Mouse (Mus musculus) liver, adult 2 months (tissue): ENCODE results near the gene Yipf4. TPM values are rescaled to one million over a fixed set of nuclear protein-coding genes. Genes with fewer than 3 reads are reported as not detected.
A peak's percentile ranks its signal among the peaks of the same experiment; 100 is the strongest.

Experiments used
- DNase-seq: peaks from one replicate; pipeline ENCODE4 v3.0.0-alpha.2; 2011; ENCODE audit warnings: low read depth, low spot score; ENCODE audit errors: extremely low read depth
- H3K27ac ChIP-seq: fragments of 200-500 bp; replicated peaks from 2 replicates; pipeline ENCODE4 v1.5.1; 2012; ENCODE audit warnings: low read depth, mild to moderate bottlenecking, control low read depth, inconsistent platforms, low read length; ENCODE audit not compliant: insufficient read depth
- H3K27me3 ChIP-seq: fragments of 200-500 bp; 2 replicates; pipeline ENCODE4 v1.6.1; 2012; ENCODE audit warnings: mild to moderate bottlenecking, moderate library complexity, low read length, inconsistent platforms; ENCODE audit not compliant: control insufficient read depth, insufficient read depth
- H3K36me3 ChIP-seq: fragments of 200-500 bp; 2 replicates; pipeline ENCODE4 v1.6.1; 2012; ENCODE audit warnings: low read length, inconsistent platforms; ENCODE audit not compliant: control insufficient read depth, insufficient read depth
- H3K4me1 ChIP-seq: fragments of 200-500 bp; 2 replicates; pipeline ENCODE4 v1.6.1; 2011; ENCODE audit warnings: low read length; ENCODE audit not compliant: control insufficient read depth, insufficient read depth
- H3K4me3 ChIP-seq: fragments of 200-500 bp; 2 replicates; pipeline ENCODE4 v1.5.1; 2011; ENCODE audit warnings: low read depth, mild to moderate bottlenecking, control low read depth, low read length, moderate library complexity; ENCODE audit not compliant: insufficient read depth
- H3K79me2 ChIP-seq: fragments of 200-500 bp; 2 replicates; pipeline ENCODE4 v1.6.1; 2012; ENCODE audit warnings: inconsistent platforms, mild to moderate bottlenecking, low read length, moderate library complexity; ENCODE audit not compliant: control insufficient read depth, insufficient read depth
- H3K9ac ChIP-seq: fragments of 200-500 bp; 2 replicates; pipeline ENCODE4 v1.6.1; 2012; ENCODE audit warnings: low read depth, mild to moderate bottlenecking, control low read depth, inconsistent platforms, low read length
- CTCF ChIP-seq: fragments of 200-500 bp; IDR thresholded peaks from 2 replicates; pipeline ENCODE4 v1.5.1; 2011; ENCODE audit warnings: low read depth, low read length, control low read depth
- POLR2A ChIP-seq: fragments of 200-500 bp; IDR thresholded peaks from 2 replicates; pipeline ENCODE4 v1.6.1; 2011; ENCODE audit warnings: low read length, control low read depth; ENCODE audit not compliant: insufficient read depth; ENCODE audit errors: extremely low read depth
- WGBS: fragments of 180-500 bp; shearing (Covaris S2); methylation state at CpG from one replicate; pipeline ENCODE4 v1.1.7; 2018; 5-methylcytosine and 5-hydroxymethylcytosine counted together
- polyA plus RNA-seq: library from polyadenylated mRNA; depleted of rRNA; stranded (reverse); fragments of >200 nt; gene quantifications from 2 replicates; pipeline ENCODE4 v1.2.3, GENCODE M21; 2012; rRNA removed
- total RNA-seq: library from RNA; depleted of rRNA; stranded (reverse); fragments of >200 nt; gene quantifications from 2 replicates; pipeline ENCODE4 v1.2.3, GENCODE M21; 2014; rRNA removed

Yipf4 gene
- total RNA-seq (30.3 and 35.4 TPM in 2 replicates), polyA plus RNA-seq (27.4 and 28.2 TPM in 2 replicates)

DNA sequence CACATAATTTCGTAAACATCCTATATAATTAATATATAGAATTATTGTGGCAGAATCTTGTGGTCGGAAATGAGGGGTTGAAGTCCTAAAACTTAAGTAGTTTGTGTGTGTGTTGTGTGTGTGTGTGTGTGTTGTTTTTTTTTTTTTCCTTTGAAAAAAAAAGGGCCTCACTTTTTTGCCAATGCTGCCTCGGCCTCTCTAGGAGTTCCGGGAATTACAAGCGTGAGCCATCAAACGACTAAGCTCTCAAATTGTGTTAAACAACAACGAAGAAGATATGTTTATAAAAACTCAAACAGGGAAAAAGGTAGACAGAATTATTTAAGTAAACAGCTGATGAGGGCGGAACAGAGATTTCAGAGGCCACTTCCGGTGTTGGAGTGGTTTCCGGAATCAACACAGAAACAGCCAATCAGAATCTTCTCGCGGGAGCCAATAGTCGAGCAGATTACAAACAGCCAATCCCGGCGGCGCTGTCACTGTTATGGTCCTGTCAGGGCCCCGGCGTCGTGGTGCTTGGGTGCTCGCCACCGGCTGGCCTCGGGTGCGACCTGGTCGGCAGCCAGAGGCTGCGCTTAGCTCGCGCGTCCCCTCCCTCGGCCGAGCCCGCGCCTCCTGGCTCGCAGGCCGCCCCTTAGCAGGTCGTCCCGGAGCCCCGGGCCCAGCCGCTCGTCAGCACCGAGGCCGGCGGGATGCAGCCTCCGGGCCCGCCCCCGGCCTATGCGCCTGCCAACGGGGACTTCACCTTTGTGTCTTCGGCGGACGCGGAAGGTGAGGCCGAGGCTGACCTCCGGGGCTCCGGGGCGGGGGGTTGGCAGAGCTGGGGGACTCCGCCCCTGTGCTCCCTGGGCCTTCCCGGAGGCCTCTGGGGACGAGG lies at the start of gene Yipf4:
Yipf4 (plus strand) TSS at position 470 of the 877 bp plus-strand sequence.
- Histone ChIP-seq H3K4me3 (peak within 1 kb of the TSS; percentile 100), H3K36me3 (peaks cover 15% of the 10 kb centered on the region), H3K27ac (peak within 1 kb of the TSS; percentile 100), H3K9ac (peak within 1 kb of the TSS; percentile 100), H3K79me2 (peaks cover 2% of the 10 kb centered on the region; the same call in 1 of the 2 replicates), H3K27me3 (no peaks in the 10 kb centered on the region), H3K4me1 (peaks cover 4% of the 10 kb centered on the region; the same call in 1 of the 2 replicates)
- DNase-seq = peak; percentile 94
- 4% methylated on average over 56 of the region's 58 CpGs for WGBS
- TF ChIP-seq POLR2A (peak; percentile 56), CTCF (no peak)

DNA sequence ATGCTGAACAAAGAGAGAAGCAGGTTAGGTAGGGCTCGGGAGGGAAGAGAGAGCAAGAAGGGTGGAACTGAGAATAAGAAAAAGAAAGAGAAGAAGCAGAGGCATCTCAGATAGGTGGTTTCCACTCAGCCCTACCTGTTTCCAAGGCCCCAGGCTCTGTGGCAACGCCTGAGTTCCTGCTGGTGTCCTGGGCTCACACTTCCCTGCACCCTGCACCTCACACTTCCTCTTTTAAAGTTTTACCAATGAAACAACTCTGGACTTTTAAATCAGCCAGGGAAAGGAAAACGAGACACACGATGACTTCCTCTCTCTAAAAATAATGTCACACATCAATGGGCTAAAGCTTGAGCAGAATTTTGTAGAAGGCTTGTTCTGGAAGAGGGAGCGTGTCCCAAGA lies 48.8 kb upstream of the Yipf4 start:
- H3K27ac ChIP-seq = no peak overlapping the region
- TF ChIP-seq POLR2A = no peak
- TF ChIP-seq CTCF = no peak
- H3K79me2 ChIP-seq = no peaks in the 10 kb centered on the region
- peak; percentile 17 for DNase-seq
- H3K27me3 ChIP-seq = no peaks in the 10 kb centered on the region
- WGBS = 74% methylated on average over 5 of the region's 5 CpGs
- H3K4me3 ChIP-seq = no peak overlapping the region
- H3K4me1 ChIP-seq = no peaks in the 10 kb centered on the region
- H3K9ac ChIP-seq = no peak overlapping the region
- no peaks in the 10 kb centered on the region for H3K36me3 ChIP-seq

DNA sequence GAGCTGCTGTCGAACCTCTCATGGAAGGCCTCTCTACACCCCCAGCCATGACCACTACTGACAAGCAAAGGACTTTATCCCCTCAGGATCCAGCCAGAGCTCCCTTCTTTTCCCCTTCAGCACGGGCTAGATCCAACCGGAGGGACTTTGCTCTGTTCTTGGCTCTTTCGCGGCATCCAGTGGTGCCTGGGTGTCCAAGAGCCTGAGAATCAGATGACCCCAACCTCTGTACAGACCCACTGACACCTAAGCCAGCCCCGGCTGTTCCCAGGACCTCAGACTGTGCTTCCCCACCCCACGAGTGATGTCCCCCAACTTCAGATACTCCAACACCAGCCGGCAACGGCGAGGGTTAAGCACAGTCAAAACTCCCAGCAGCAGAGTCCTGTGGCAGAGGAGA lies 39.5 kb upstream of the Yipf4 start:
- Histone ChIP-seq H3K36me3 (no peaks in the 10 kb centered on the region), H3K79me2 (no peaks in the 10 kb centered on the region), H3K4me1 (no peaks in the 10 kb centered on the region), H3K27ac (no peak overlapping the region), H3K9ac (no peak overlapping the region), H3K4me3 (no peak overlapping the region), H3K27me3 (no peaks in the 10 kb centered on the region)
- 94% methylated on average over 10 of the region's 10 CpGs for WGBS
- no peak for TF ChIP-seq POLR2A
- TF ChIP-seq CTCF = no peak
- DNase-seq = no peak

DNA sequence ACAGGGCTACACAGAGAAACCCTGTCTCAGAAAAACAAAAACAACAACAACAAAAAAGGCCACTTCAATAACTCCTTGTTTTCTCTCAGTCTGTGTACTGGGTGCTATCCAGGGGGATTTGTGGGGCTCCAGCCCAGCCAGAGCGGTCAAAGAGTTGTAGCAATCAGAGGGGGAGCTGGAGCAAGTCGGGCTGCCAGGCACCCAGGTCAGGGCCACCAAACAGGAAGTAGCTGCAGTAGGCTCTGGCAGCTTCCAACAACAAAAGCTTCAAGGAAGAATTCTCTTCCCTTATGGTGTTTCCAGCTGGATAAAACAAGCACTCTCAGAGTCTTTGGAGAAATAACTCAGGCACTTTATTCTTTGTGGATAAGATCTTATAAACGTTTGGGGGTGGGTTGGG lies 35.4 kb upstream of the Yipf4 start:
- Histone ChIP-seq H3K36me3 (no peaks in the 10 kb centered on the region), H3K79me2 (no peaks in the 10 kb centered on the region), H3K4me1 (no peaks in the 10 kb centered on the region), H3K9ac (no peak overlapping the region), H3K27me3 (no peaks in the 10 kb centered on the region), H3K27ac (no peak overlapping the region), H3K4me3 (no peak overlapping the region)
- no peak for DNase-seq
- TF ChIP-seq CTCF (no peak), POLR2A (no peak)
- WGBS = 61% methylated on average over 3 of the region's 3 CpGs

DNA sequence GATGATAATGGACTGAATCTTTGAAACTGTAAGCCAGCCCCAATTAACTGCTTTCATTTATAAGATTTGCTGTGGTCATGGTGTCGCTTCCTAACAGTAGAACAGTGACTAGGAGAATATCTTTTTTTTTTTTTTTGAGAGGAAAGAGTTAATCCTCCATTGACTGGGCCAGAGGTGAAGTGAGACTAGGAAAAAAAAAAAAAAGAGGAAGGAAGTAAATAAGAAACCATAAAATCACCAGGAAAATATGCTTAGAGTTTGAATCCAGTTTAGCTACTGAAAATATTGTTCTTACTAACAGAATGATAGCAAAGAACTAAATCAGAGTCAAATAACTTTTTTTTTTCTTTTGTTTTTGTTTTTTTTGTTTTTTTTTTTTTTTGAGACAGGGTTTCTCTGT lies 34.6 kb upstream of the Yipf4 start:
- no peak overlapping the region for H3K4me3 ChIP-seq
- WGBS = 93% methylated on average over 1 of the region's 1 CpGs
- no peaks in the 10 kb centered on the region for H3K27me3 ChIP-seq
- H3K27ac ChIP-seq = no peak overlapping the region
- H3K36me3 ChIP-seq = no peaks in the 10 kb centered on the region
- H3K79me2 ChIP-seq = no peaks in the 10 kb centered on the region
- TF ChIP-seq CTCF (no peak), POLR2A (no peak)
- H3K4me1 ChIP-seq = no peaks in the 10 kb centered on the region
- DNase-seq = no peak
- no peak overlapping the region for H3K9ac ChIP-seq

DNA sequence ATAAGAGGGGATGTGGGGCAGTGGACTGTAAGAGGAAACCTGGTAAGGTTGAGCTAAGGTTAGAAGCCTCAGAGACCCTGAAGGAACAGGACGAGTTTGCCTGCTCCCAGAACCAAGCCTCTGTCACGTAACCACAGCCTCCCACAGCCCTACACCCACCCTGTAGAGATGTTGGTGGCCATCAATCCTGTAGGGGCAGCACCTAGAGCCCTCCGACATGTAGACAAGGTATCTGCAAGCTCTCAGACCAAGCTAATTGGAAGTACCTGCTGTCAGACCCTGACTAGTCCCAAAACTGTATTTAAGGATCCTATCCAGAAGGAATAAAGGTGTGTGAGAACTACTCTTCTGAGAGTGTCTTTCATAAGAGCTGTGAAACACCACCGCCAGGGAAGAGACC lies 33.9 kb upstream of the Yipf4 start:
- Histone ChIP-seq H3K9ac (no peak overlapping the region), H3K4me3 (no peak overlapping the region), H3K36me3 (no peaks in the 10 kb centered on the region), H3K27ac (no peak overlapping the region), H3K4me1 (no peaks in the 10 kb centered on the region), H3K27me3 (no peaks in the 10 kb centered on the region), H3K79me2 (no peaks in the 10 kb centered on the region)
- WGBS = 92% methylated on average over 4 of the region's 4 CpGs
- no peak for TF ChIP-seq POLR2A
- no peak for TF ChIP-seq CTCF
- no peak for DNase-seq
